In the genomic region with DNA sequence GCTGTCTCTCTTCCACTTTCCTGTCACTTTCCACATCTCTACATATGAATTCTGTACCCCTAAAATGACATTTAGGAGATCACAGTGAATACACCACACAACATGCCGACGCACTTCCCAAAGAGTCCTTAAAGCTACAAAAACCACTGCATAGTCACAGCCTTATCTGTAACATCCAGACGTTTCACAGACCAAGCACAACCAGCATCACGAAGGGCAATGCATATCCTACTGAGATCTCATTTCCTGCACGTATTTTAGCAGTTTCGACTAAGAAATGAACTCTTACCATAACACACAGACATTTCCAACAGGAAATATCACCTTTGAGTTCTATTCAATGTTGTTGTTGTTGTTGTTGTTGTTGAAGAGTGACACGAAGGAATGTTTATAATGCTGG, we compare ENCODE assay signal across 18 mouse cellular contexts. TPM values are rescaled to one million over a fixed set of nuclear protein-coding genes. Genes with fewer than 3 reads are reported as not detected.
A peak's percentile ranks its signal among the peaks of the same experiment; 100 is the strongest.
DNase-seq lines count a peak whose midpoint lies in the region; ATAC-seq and TF ChIP-seq lines count a peak whose summit lies in the region.
"Had no signal": no experiment of that assay in that cellular context is flagged by ENCODE, and none has a peak within 500 bp of the region (broad histone marks: within the 10 kb centered on the region; RNA-seq: fewer than 3 reads in every experiment).

No protein-coding gene starts in this region.

- peaks cover 60% of the 10 kb centered on the region for H3K36me3 ChIP-seq in G1E (replicated peaks)

- no peak for TF ChIP-seq CTCF in layer of hippocampus, adult 2 months (conservative IDR thresholded peaks at IDR 0.05)
- TF ChIP-seq CTCF in G1E (IDR thresholded peaks at IDR 0.05; ENCODE audit: low read depth, low read length): no peak

- H3K27me3 ChIP-seq in G1E (ENCODE audit: insufficient read depth, low read length): no peaks in the 10 kb centered on the region
- H3K27me3 ChIP-seq: embryonic facial prominence, embryonic 13.5 days had no signal

- peaks cover 80% of the 10 kb centered on the region for H3K4me1 ChIP-seq in G1E (ENCODE audit: insufficient read depth, low read depth, low read length)

- H3K9me3 ChIP-seq in G1E (replicated peaks): no peaks in the 10 kb centered on the region
- H3K9me3 ChIP-seq: embryonic facial prominence, embryonic 13.5 days had no signal

- no peak overlapping the region for H3K4me3 ChIP-seq in layer of hippocampus, adult 2 months
- H3K4me3 ChIP-seq in G1E (ENCODE audit: low read depth, low read length): no peak overlapping the region; the same call in 1 of the 2 replicates
- H3K4me3 ChIP-seq: embryonic facial prominence, embryonic 13.5 days; heart, adult 2 months had no signal

- peak; percentile 97 for ATAC-seq in G1E (ENCODE audit: extremely low read depth, insufficient number of reproducible peaks, low FRiP score, poor library complexity, severe bottlenecking)
- 0 out of 2 replicates have a peak, but pooled peaks have one; percentile 39 for ATAC-seq in erythroid progenitor cell, adult 5-6 weeks (replicated peaks; ENCODE audit: low FRiP score, poor library complexity, severe bottlenecking)
- ATAC-seq in megakaryocyte-erythroid progenitor cell, adult 5-6 weeks (replicated peaks; ENCODE audit: low FRiP score, low TSS enrichment, poor library complexity, severe bottlenecking): peak; percentile 92
- ATAC-seq: intestine, postnatal 0 days had no signal

- no peak for DNase-seq in layer of hippocampus, adult 2 months (ENCODE audit: low spot score in 2 of 2)
- no peak for DNase-seq in layer of hippocampus, adult 9-11 months
- peak; percentile 65 for DNase-seq in G1E (ENCODE audit: low spot score)
- no peak for DNase-seq in adipocyte (ENCODE audit: low spot score)
- DNase-seq in adrenal gland, postnatal 4 days (ENCODE audit: low spot score in 2 of 2): no peak
- DNase-seq: adrenal gland, adult 8-10 months; cerebellum, adult 18-20 months; cerebellum, postnatal 36 days; heart, adult 2 months; kidney, postnatal 14 days; right cerebral cortex, postnatal 14 days; thymus, postnatal 25 days had no signal

- 0 out of 2 replicates have a peak overlapping the region, but pooled peaks have one; percentile 9 for H3K27ac ChIP-seq in layer of hippocampus, adult 2 months
- H3K27ac ChIP-seq: embryonic facial prominence, embryonic 13.5 days; heart, adult 2 months; hindbrain, embryonic 14.5 days; stomach, postnatal 0 days had no signal

RNA-seq across cellular contexts. Expression of a gene that starts 8.8 kb away (rescaled TPM):
- 10 to 100 TPM; 33.7 to 39.8 TPM for total RNA-seq in layer of hippocampus, adult 2 months (2021)
- 115 and 132 TPM in 2 replicates for total RNA-seq in G1E (2014; fragmentation: Nextera tagmentation)
- 64.6 and 71.5 TPM in 2 replicates for total RNA-seq in G1E (2017)
- polyA plus RNA-seq in G1E (2012): 6.1 and 9.4 TPM in 2 replicates
- total RNA-seq in erythroid progenitor cell, adult 5-6 weeks (2015; ENCODE audit: low replicate concordance): 8.3 and 23.5 TPM in 2 replicates
- 6.3 and 11.8 TPM in 2 replicates for total RNA-seq in erythroid progenitor cell, adult 5-6 weeks (2017; ENCODE audit: low replicate concordance)
- total RNA-seq in megakaryocyte-erythroid progenitor cell, adult 5-6 weeks (2014; fragmentation: Nextera tagmentation): 22.7 and 27.6 TPM in 2 replicates
- total RNA-seq in megakaryocyte-erythroid progenitor cell, adult 5-6 weeks (2017): 17.9 and 24.2 TPM in 2 replicates
- total RNA-seq in adrenal gland, postnatal 4 days (2021): 100 to 1,000 TPM in 1 of 2 experiments, 10 to 100 TPM in 1; 91.1 to 101 TPM

Comparison
In these comparisons a context has a peak if more than half of its experiments do, and no peak if none do; other contexts are left out.
1. ATAC-seq: peak in every context shown above with its lines; median percentile 97 in G1E; 92 in megakaryocyte-erythroid progenitor cell, adult 5-6 weeks; 39 in erythroid progenitor cell, adult 5-6 weeks.